Mouse (Mus musculus) embryonic facial prominence, embryonic 12.5 days (tissue): ENCODE data around the gene Dab2ip. TPM values are rescaled to one million over a fixed set of nuclear protein-coding genes. Genes with fewer than 3 reads are reported as not detected.

ENCODE experiments used
- ATAC-seq: fragments of 200-750 bp; cut with Nextera tagmentation; 2 replicates; pipeline ENCODE4 v1.8.0; 2017; ENCODE audit not compliant: insufficient number of reproducible peaks, insufficient read depth, low FRiP score, low TSS enrichment
- H3K27ac ChIP-seq: fragments of 300-500 bp; sonication (generic); 2 replicates; pipeline ENCODE4 v1.5.1; 2016; ENCODE audit warnings: mild to moderate bottlenecking
- H3K27me3 ChIP-seq: fragments of 300-500 bp; sonication (generic); 2 replicates; pipeline ENCODE4 v1.6.1; 2016; ENCODE audit warnings: mild to moderate bottlenecking, moderate library complexity
- H3K36me3 ChIP-seq: fragments of 300-500 bp; sonication (generic); 2 replicates; pipeline ENCODE4 v1.6.1; 2016; ENCODE audit warnings: mild to moderate bottlenecking
- H3K4me1 ChIP-seq: fragments of 300-500 bp; sonication (generic); 2 replicates; pipeline ENCODE4 v1.6.1; 2016
- H3K4me2 ChIP-seq: fragments of 300-500 bp; sonication (generic); replicated peaks from 2 replicates; pipeline ENCODE4 v1.6.1; 2016; ENCODE audit warnings: mild to moderate bottlenecking, moderate library complexity
- H3K4me3 ChIP-seq: fragments of 300-500 bp; sonication (generic); 2 replicates; pipeline ENCODE4 v1.5.1; 2016; ENCODE audit warnings: mild to moderate bottlenecking
- H3K9ac ChIP-seq: fragments of 300-500 bp; sonication (generic); 2 replicates; pipeline ENCODE4 v1.6.1; 2016; ENCODE audit warnings: mild to moderate bottlenecking, moderate library complexity
- H3K9me3 ChIP-seq: fragments of 300-500 bp; sonication (generic); 2 replicates; pipeline ENCODE4 v1.6.1; 2016; ENCODE audit warnings: mild to moderate bottlenecking, moderate library complexity
- WGBS: fragments of 180-500 bp; shearing (Covaris S2); methylation state at CpG from one replicate; pipeline ENCODE4 v1.1.7; 2016; 5-methylcytosine and 5-hydroxymethylcytosine counted together
- polyA plus RNA-seq: library from polyadenylated mRNA; unstranded; fragments of >200 nt; fragmentation: Nextera tagmentation; extraction: Ambion mirVana; gene quantifications from 2 replicates; pipeline ENCODE4 v1.2.1, GENCODE M21; 2016

Dab2ip gene
- polyA plus RNA-seq, 1 experiment from 2014 or later, result 61.0 TPM

- no peak overlapping the region for H3K4me3 ChIP-seq
- WGBS, result 35% methylated on average over 9 of the region's 9 CpGs
- peaks cover 33% of the 10 kb centered on the region for H3K4me1 ChIP-seq
- H3K4me2 ChIP-seq, result no peak overlapping the region
- no peak for ATAC-seq
- peaks cover 40% of the 10 kb centered on the region for H3K27me3 ChIP-seq
- H3K9me3 ChIP-seq, result no peaks in the 10 kb centered on the region
- no peak overlapping the region for H3K27ac ChIP-seq
- H3K9ac ChIP-seq, result no peak overlapping the region
- H3K36me3 ChIP-seq, result no peaks in the 10 kb centered on the region
These were observed 30.3 kb downstream of the Dab2ip start for GRCm38 (mm10) chr2:35588368-35588767.

GRCm38 (mm10) chr2:35589385-35589784 lies 31.3 kb downstream of the Dab2ip start:
- no peak overlapping the region for H3K4me3 ChIP-seq
- H3K9me3 ChIP-seq, result no peaks in the 10 kb centered on the region
- no peaks in the 10 kb centered on the region for H3K36me3 ChIP-seq
- H3K4me2 ChIP-seq, result no peak overlapping the region
- 57% methylated on average over 10 of the region's 10 CpGs for WGBS
- no peak overlapping the region for H3K27ac ChIP-seq
- no peak overlapping the region for H3K9ac ChIP-seq
- ATAC-seq, result no peak
- peaks cover 25% of the 10 kb centered on the region for H3K4me1 ChIP-seq
- peaks cover 31% of the 10 kb centered on the region for H3K27me3 ChIP-seq

- Histone ChIP-seq H3K9me3 (no peaks in the 10 kb centered on the region), H3K27ac (no peak overlapping the region), H3K4me1 (peaks cover 25% of the 10 kb centered on the region), H3K4me3 (no peak overlapping the region), H3K4me2 (no peak overlapping the region), H3K36me3 (no peaks in the 10 kb centered on the region), H3K27me3 (peaks cover 27% of the 10 kb centered on the region), H3K9ac (no peak overlapping the region)
- no peak for ATAC-seq
- 81% methylated on average over 4 of the region's 4 CpGs for WGBS
These were observed 31.7 kb downstream of the Dab2ip start for GRCm38 (mm10) chr2:35589800-35590199.

- peaks cover 24% of the 10 kb centered on the region for H3K27me3 ChIP-seq
- H3K4me1 ChIP-seq, result peaks cover 21% of the 10 kb centered on the region
- no peak overlapping the region for H3K27ac ChIP-seq
- no peaks in the 10 kb centered on the region for H3K9me3 ChIP-seq
- 73% methylated on average over 14 of the region's 14 CpGs for WGBS
- no peaks in the 10 kb centered on the region for H3K36me3 ChIP-seq
- H3K4me3 ChIP-seq, result no peak overlapping the region
- H3K4me2 ChIP-seq, result no peak overlapping the region
- H3K9ac ChIP-seq, result no peak overlapping the region
- no peak for ATAC-seq
These were observed 34.1 kb downstream of the Dab2ip start for GRCm38 (mm10) chr2:35591961-35592724.

- ATAC-seq, result no peak
- H3K4me1 ChIP-seq, result peaks cover 23% of the 10 kb centered on the region
These were observed 34.8 kb downstream of the Dab2ip start for GRCm38 (mm10) chr2:35592725-35593392.

GRCm38 (mm10) chr2:35593889-35594288 lies 35.8 kb downstream of the Dab2ip start:
- no peak overlapping the region for H3K4me3 ChIP-seq
- H3K27me3 ChIP-seq, result peaks cover 14% of the 10 kb centered on the region
- no peak for ATAC-seq
- peaks cover 23% of the 10 kb centered on the region for H3K4me1 ChIP-seq
- WGBS, result 62% methylated on average over 7 of the region's 7 CpGs
- H3K9me3 ChIP-seq, result no peaks in the 10 kb centered on the region
- no peak overlapping the region for H3K27ac ChIP-seq
- no peak overlapping the region for H3K4me2 ChIP-seq
- no peaks in the 10 kb centered on the region for H3K36me3 ChIP-seq
- no peak overlapping the region for H3K9ac ChIP-seq

More at GRCm38 (mm10) chr2:35592725-35593392, 34.8 kb downstream of the Dab2ip start:
- Histone ChIP-seq H3K27ac (no peak overlapping the region), H3K4me2 (no peak overlapping the region), H3K4me3 (no peak overlapping the region), H3K36me3 (no peaks in the 10 kb centered on the region), H3K27me3 (peaks cover 24% of the 10 kb centered on the region), H3K9me3 (no peaks in the 10 kb centered on the region), H3K9ac (no peak overlapping the region)
- 77% methylated on average over 9 of the region's 9 CpGs for WGBS

- WGBS, result 64% methylated on average over 1 of the region's 1 CpGs
- H3K9me3 ChIP-seq, result no peaks in the 10 kb centered on the region
- no peak overlapping the region for H3K4me3 ChIP-seq
- no peaks in the 10 kb centered on the region for H3K36me3 ChIP-seq
- H3K4me1 ChIP-seq, result peaks cover 21% of the 10 kb centered on the region
- H3K4me2 ChIP-seq, result no peak overlapping the region
- no peak overlapping the region for H3K27ac ChIP-seq
- no peak overlapping the region for H3K9ac ChIP-seq
- 0 out of 2 replicates have a peak, but pooled peaks cover 6% of the 10 kb centered on the region for H3K27me3 ChIP-seq
- no peak for ATAC-seq
These were observed 37.0 kb downstream of the Dab2ip start for GRCm38 (mm10) chr2:35595102-35595501.

GRCm38 (mm10) chr2:35595718-35596117 lies 37.7 kb downstream of the Dab2ip start:
- no peak overlapping the region for H3K4me3 ChIP-seq
- no peak for ATAC-seq
- no peaks in the 10 kb centered on the region for H3K36me3 ChIP-seq
- no peak overlapping the region for H3K27ac ChIP-seq
- 52% methylated on average over 5 of the region's 5 CpGs for WGBS
- peaks cover 21% of the 10 kb centered on the region for H3K4me1 ChIP-seq
- H3K9me3 ChIP-seq, result no peaks in the 10 kb centered on the region
- no peak overlapping the region for H3K4me2 ChIP-seq
- H3K27me3 ChIP-seq, result 0 out of 2 replicates have a peak, but pooled peaks cover 6% of the 10 kb centered on the region
- H3K9ac ChIP-seq, result no peak overlapping the region

GRCm38 (mm10) chr2:35596796-35597195 lies 38.7 kb downstream of the Dab2ip start:
- Histone ChIP-seq H3K9me3 (no peaks in the 10 kb centered on the region), H3K36me3 (no peaks in the 10 kb centered on the region), H3K4me1 (peaks cover 17% of the 10 kb centered on the region), H3K9ac (no peak overlapping the region), H3K4me3 (no peak overlapping the region), H3K27me3 (0 out of 2 replicates have a peak, but pooled peaks cover 2% of the 10 kb centered on the region), H3K4me2 (no peak overlapping the region), H3K27ac (no peak overlapping the region)
- 79% methylated on average over 4 of the region's 4 CpGs for WGBS
- ATAC-seq, result no peak

GRCm38 (mm10) chr2:35598819-35599218 lies 40.8 kb downstream of the Dab2ip start:
- ATAC-seq, result no peak
- Histone ChIP-seq H3K27ac (no peak overlapping the region), H3K4me2 (no peak overlapping the region), H3K4me1 (peaks cover 16% of the 10 kb centered on the region), H3K4me3 (no peak overlapping the region), H3K9ac (no peak overlapping the region), H3K27me3 (no peaks in the 10 kb centered on the region), H3K36me3 (no peaks in the 10 kb centered on the region), H3K9me3 (no peaks in the 10 kb centered on the region)
- WGBS, result 41% methylated on average over 3 of the region's 3 CpGs

- 73% methylated on average over 3 of the region's 3 CpGs for WGBS
- Histone ChIP-seq H3K9ac (no peak overlapping the region), H3K9me3 (no peaks in the 10 kb centered on the region), H3K4me1 (peaks cover 16% of the 10 kb centered on the region), H3K27me3 (no peaks in the 10 kb centered on the region), H3K4me3 (no peak overlapping the region), H3K27ac (no peak overlapping the region), H3K36me3 (no peaks in the 10 kb centered on the region), H3K4me2 (no peak overlapping the region)
- ATAC-seq, result no peak
These were observed 43.6 kb downstream of the Dab2ip start for GRCm38 (mm10) chr2:35601665-35602064.

GRCm38 (mm10) chr2:35607476-35607875 lies 49.4 kb downstream of the Dab2ip start:
- H3K9me3 ChIP-seq, result no peaks in the 10 kb centered on the region
- WGBS, result 18% methylated on average over 8 of the region's 8 CpGs
- peaks cover 44% of the 10 kb centered on the region for H3K4me1 ChIP-seq
- H3K27me3 ChIP-seq, result no peaks in the 10 kb centered on the region
- no peak overlapping the region for H3K4me2 ChIP-seq
- H3K36me3 ChIP-seq, result no peaks in the 10 kb centered on the region
- no peak overlapping the region for H3K4me3 ChIP-seq
- ATAC-seq, result no peak
- H3K9ac ChIP-seq, result no peak overlapping the region
- H3K27ac ChIP-seq, result no peak overlapping the region
